Mouse (Mus musculus) midbrain, embryonic 16.5 days (tissue): ENCODE results near the gene Klhl5. TPM values are rescaled to one million over a fixed set of nuclear protein-coding genes. Genes with fewer than 3 reads are reported as not detected.

Experiments used
- ATAC-seq: fragments of 200-750 bp; cut with Nextera tagmentation; 2 replicates; pipeline ENCODE4 v1.8.0; 2017; ENCODE audit warnings: moderate TSS enrichment
- H3K27ac ChIP-seq: fragments of 300-500 bp; sonication (generic); 2 replicates; pipeline ENCODE4 v1.5.1; 2014; ENCODE audit warnings: mild to moderate bottlenecking, low read length, mixed read lengths
- H3K27me3 ChIP-seq: fragments of 300-500 bp; sonication (generic); 2 replicates; pipeline ENCODE4 v1.6.1; 2014; ENCODE audit warnings: low read depth, low read length, mixed read lengths; ENCODE audit not compliant: control insufficient read depth, insufficient read depth
- H3K36me3 ChIP-seq: fragments of 300-500 bp; sonication (generic); 2 replicates; pipeline ENCODE4 v1.6.1; 2014; ENCODE audit warnings: mild to moderate bottlenecking, low read length, moderate library complexity, mixed read lengths; ENCODE audit not compliant: control insufficient read depth, insufficient read depth
- H3K4me1 ChIP-seq: fragments of 300-500 bp; sonication (generic); 2 replicates; pipeline ENCODE4 v1.6.1; 2014; ENCODE audit warnings: mild to moderate bottlenecking, low read length, mixed read lengths; ENCODE audit not compliant: control insufficient read depth, insufficient read depth
- H3K4me2 ChIP-seq: fragments of 300-500 bp; sonication (generic); 2 replicates; pipeline ENCODE4 v1.6.1; 2014; ENCODE audit warnings: mild to moderate bottlenecking, low read length, mixed read lengths
- H3K4me3 ChIP-seq: fragments of 300-500 bp; sonication (generic); 2 replicates; pipeline ENCODE4 v1.5.1; 2014; ENCODE audit warnings: low read depth, mild to moderate bottlenecking, low read length, moderate library complexity, mixed read lengths
- H3K9ac ChIP-seq: fragments of 300-500 bp; sonication (generic); 2 replicates; pipeline ENCODE4 v1.6.1; 2014; ENCODE audit warnings: low read depth, low read length, mixed read lengths
- H3K9me3 ChIP-seq: fragments of 300-500 bp; sonication (generic); replicated peaks from 2 replicates; pipeline ENCODE4 v1.6.1; 2014; ENCODE audit warnings: mild to moderate bottlenecking, low read length, mixed read lengths; ENCODE audit not compliant: control insufficient read depth, poor library complexity, severe bottlenecking
- WGBS: fragments of 180-500 bp; shearing (Covaris S2); extraction: QIAGEN DNeasy Blood & Tissue Kit; methylation state at CpG from one replicate; pipeline ENCODE4 v1.1.7; 2014; 5-methylcytosine and 5-hydroxymethylcytosine counted together
- polyA plus RNA-seq: library from polyadenylated mRNA; unstranded; fragments of >200 nt; fragmentation: Nextera tagmentation; extraction: Ambion mirVana; gene quantifications from 2 replicates; pipeline ENCODE4 v1.2.1, GENCODE M21; 2015

Klhl5 gene
- polyA plus RNA-seq, 1 experiment from 2014 or later, result 63.9 TPM

- H3K4me3 ChIP-seq, result no peak overlapping the region
- H3K36me3 ChIP-seq, result no peaks in the 10 kb centered on the region
- no peak overlapping the region for H3K27ac ChIP-seq
- H3K9ac ChIP-seq, result no peak overlapping the region
- no peaks in the 10 kb centered on the region for H3K9me3 ChIP-seq
- WGBS, result 69% methylated on average over 7 of the region's 7 CpGs
- no peaks in the 10 kb centered on the region for H3K27me3 ChIP-seq
- no peak overlapping the region for H3K4me2 ChIP-seq
- no peak for ATAC-seq
- H3K4me1 ChIP-seq, result peaks cover 6% of the 10 kb centered on the region
These were observed 32.6 kb upstream of the Klhl5 start for GRCm38 (mm10) chr5:65074693-65075092.

GRCm38 (mm10) chr5:65076087-65076486, 31.3 kb upstream of the Klhl5 start:
- Histone ChIP-seq H3K27me3 (no peaks in the 10 kb centered on the region), H3K9me3 (no peaks in the 10 kb centered on the region), H3K4me3 (no peak overlapping the region), H3K36me3 (no peaks in the 10 kb centered on the region), H3K4me2 (no peak overlapping the region), H3K4me1 (peaks cover 6% of the 10 kb centered on the region), H3K27ac (no peak overlapping the region), H3K9ac (no peak overlapping the region)
- ATAC-seq, result no peak
- WGBS, result 80% methylated on average over 2 of the region's 2 CpGs

DNA sequence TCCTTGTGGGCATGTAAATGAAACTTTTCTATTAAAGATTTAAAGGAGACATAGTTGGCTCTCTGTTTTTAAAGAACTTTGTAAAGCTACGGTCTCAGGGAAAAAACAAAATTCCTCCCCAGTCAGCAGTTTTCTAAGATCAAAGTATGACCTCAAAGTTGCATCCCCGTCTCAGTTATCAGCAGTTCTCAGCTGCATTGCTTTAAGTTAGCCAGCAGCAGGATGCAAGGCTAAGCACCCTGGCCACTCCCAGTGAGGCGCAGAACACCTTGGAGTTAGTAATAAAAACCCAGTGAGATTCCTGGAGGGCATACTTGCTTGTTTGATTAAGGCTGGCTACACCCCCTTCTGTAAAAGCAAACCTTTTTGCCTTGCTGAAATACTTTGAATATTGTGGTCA, 30.6 kb upstream of the Klhl5 start:
- no peak overlapping the region for H3K4me2 ChIP-seq
- H3K27me3 ChIP-seq, result no peaks in the 10 kb centered on the region
- no peaks in the 10 kb centered on the region for H3K9me3 ChIP-seq
- no peak overlapping the region for H3K27ac ChIP-seq
- no peak overlapping the region for H3K9ac ChIP-seq
- H3K36me3 ChIP-seq, result no peaks in the 10 kb centered on the region
- no peak for ATAC-seq
- WGBS, result 44% methylated on average over 3 of the region's 3 CpGs
- peaks cover 3% of the 10 kb centered on the region for H3K4me1 ChIP-seq
- no peak overlapping the region for H3K4me3 ChIP-seq

DNA sequence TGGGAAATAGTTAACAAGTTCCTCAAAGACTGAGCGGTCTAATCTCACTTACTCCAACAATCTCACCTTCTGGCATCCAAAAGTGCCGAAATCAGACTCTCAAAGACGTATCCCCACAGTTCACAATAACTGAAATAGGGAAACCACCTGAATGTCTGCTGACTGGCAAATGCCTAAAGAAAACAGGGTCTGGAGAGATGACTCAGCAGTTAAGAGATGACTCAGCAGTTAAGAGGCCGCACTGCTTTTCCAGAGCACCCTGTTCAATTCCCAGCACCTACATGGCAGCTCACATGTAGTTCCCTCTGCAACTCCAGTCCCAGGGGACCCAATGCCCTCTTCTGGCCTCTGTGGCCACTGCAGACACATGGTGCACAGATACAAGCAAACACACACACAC, 29.3 kb upstream of the Klhl5 start:
- no peak for ATAC-seq
- 95% methylated on average over 4 of the region's 4 CpGs for WGBS
- H3K27ac ChIP-seq, result no peak overlapping the region

DNA sequence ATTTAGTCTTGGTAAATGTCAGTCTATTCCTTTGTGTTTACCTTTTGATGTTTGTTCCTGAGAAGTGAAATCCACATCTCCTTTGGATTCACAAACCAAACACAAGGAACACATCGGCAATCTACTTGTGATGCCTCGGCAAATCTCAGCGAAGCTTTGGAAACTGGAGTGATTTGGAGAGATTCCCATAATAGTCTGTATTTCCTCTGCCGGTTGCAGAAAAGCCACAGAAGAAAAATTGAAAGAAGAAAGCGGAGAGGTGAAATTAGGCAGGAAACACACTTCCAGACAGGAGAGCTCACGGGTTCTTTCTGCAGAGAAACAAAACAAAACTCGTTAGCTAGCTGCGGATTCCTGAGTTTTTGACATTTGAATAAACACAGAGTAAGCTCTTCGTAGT, 27.5 kb upstream of the Klhl5 start:
- ATAC-seq, result no peak

More for the DNA sequence above, 29.3 kb upstream of the Klhl5 start:
- Histone ChIP-seq H3K9me3 (no peaks in the 10 kb centered on the region), H3K4me2 (no peak overlapping the region), H3K27me3 (no peaks in the 10 kb centered on the region), H3K4me1 (no peaks in the 10 kb centered on the region), H3K9ac (no peak overlapping the region), H3K4me3 (no peak overlapping the region), H3K36me3 (no peaks in the 10 kb centered on the region)

GRCm38 (mm10) chr5:65081836-65082235, 25.5 kb upstream of the Klhl5 start:
- no peaks in the 10 kb centered on the region for H3K36me3 ChIP-seq
- H3K4me2 ChIP-seq, result no peak overlapping the region
- H3K4me3 ChIP-seq, result no peak overlapping the region
- WGBS, result 81% methylated on average over 4 of the region's 4 CpGs
- H3K27ac ChIP-seq, result no peak overlapping the region
- no peak for ATAC-seq
- H3K9ac ChIP-seq, result no peak overlapping the region
- H3K27me3 ChIP-seq, result no peaks in the 10 kb centered on the region
- no peaks in the 10 kb centered on the region for H3K9me3 ChIP-seq
- H3K4me1 ChIP-seq, result no peaks in the 10 kb centered on the region

More for the DNA sequence above, 27.5 kb upstream of the Klhl5 start:
- Histone ChIP-seq H3K9me3 (no peaks in the 10 kb centered on the region), H3K4me3 (0 out of 2 replicates have a peak overlapping the region, but pooled peaks have one; percentile 1), H3K9ac (no peak overlapping the region), H3K36me3 (no peaks in the 10 kb centered on the region), H3K27ac (no peak overlapping the region), H3K4me2 (no peak overlapping the region), H3K27me3 (no peaks in the 10 kb centered on the region), H3K4me1 (no peaks in the 10 kb centered on the region)
- WGBS, result 68% methylated on average over 9 of the region's 9 CpGs

- H3K4me1 ChIP-seq, result no peaks in the 10 kb centered on the region
- no peak overlapping the region for H3K27ac ChIP-seq
- no peaks in the 10 kb centered on the region for H3K36me3 ChIP-seq
- no peak overlapping the region for H3K9ac ChIP-seq
- ATAC-seq, result no peak
- no peak overlapping the region for H3K4me2 ChIP-seq
- no peak overlapping the region for H3K4me3 ChIP-seq
- WGBS, result 89% methylated on average over 6 of the region's 6 CpGs
- no peaks in the 10 kb centered on the region; the same call in 1 of the 2 replicates for H3K27me3 ChIP-seq
- H3K9me3 ChIP-seq, result no peaks in the 10 kb centered on the region
These were observed 20.8 kb upstream of the Klhl5 start for GRCm38 (mm10) chr5:65086522-65086921.

DNA sequence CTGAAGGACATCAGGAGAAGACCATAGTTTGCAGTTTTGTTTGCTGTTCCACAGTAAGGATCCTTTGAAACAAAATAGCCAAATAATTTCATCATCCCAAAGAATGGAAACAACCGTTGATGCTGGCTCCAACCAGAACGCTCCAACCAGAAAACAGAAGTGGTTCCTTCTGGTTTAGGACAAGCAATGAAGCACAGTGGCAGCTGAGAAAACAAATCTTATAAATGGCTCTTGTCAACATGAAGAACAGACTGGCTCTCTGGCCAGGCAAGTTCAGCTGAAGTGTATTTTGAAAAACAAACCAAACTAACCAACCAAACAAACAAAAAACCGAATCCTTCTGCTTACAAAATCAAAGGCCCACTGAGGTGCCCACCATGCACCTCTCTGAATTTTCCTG, 17.6 kb upstream of the Klhl5 start:
- Histone ChIP-seq H3K27me3 (no peaks in the 10 kb centered on the region; the same call in 1 of the 2 replicates), H3K9me3 (no peaks in the 10 kb centered on the region), H3K4me1 (no peaks in the 10 kb centered on the region), H3K9ac (no peak overlapping the region), H3K36me3 (no peaks in the 10 kb centered on the region), H3K4me3 (no peak overlapping the region), H3K4me2 (no peak overlapping the region), H3K27ac (no peak overlapping the region)
- 90% methylated on average over 3 of the region's 3 CpGs for WGBS
- no peak for ATAC-seq

DNA sequence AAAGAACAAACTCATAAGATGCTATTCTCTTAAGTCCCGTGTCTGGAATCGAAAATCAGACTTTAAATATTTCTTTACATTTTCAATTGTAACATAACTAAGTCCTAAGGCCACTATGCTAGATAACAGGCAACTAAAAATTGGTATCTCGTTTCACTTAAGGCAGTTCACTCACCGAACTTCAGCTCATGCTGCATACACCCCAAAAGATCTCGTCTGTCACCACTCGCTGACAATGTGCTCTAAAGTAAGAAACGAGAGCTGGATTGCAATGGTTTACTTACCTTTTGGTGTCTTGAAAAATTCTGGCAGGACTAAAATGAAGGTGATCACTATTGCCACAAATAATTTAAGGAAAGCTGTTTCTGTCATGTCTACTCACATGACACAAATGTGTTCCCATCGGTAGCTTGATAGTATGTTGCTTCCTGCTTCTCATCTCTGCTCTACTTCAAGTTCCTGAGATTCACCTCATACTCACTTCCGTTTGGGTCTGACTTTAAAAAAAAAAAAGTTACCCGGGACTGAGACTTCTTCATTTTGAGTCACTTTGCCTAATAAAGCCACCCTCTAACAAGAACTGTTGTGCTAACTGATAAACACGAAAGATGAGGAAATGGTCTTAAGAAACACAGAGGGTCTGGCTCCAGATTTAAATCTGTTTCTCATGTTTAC, 16.0 kb upstream of the Klhl5 start:
- Histone ChIP-seq H3K27ac (no peak overlapping the region), H3K9me3 (no peaks in the 10 kb centered on the region), H3K36me3 (no peaks in the 10 kb centered on the region), H3K4me3 (no peak overlapping the region), H3K4me1 (no peaks in the 10 kb centered on the region), H3K27me3 (no peaks in the 10 kb centered on the region; the same call in 1 of the 2 replicates), H3K4me2 (no peak overlapping the region), H3K9ac (no peak overlapping the region)
- WGBS, result 83% methylated on average over 11 of the region's 11 CpGs
- no peak for ATAC-seq
